Mouse (Mus musculus) macrophage (primary cell): Measurements from ENCODE around the gene Stip1. TPM values are rescaled to one million over a fixed set of nuclear protein-coding genes. Genes with fewer than 3 reads are reported as not detected.
"Not testable (repeated sequence)": the region's sequence is repeated elsewhere in the genome, so short reads cannot be mapped to it uniquely, and the experiment has no call there.

Experiments
- H3K27ac ChIP-seq: fragments of 350-480 bp; formaldehyde crosslinking; 2 replicates; pipeline ENCODE4 v1.9.0; 2021
- H3K36me3 ChIP-seq: fragments of 350-480 bp; formaldehyde crosslinking; 2 replicates; pipeline ENCODE4 v1.9.0; 2021; ENCODE audit errors: inconsistent target
- H3K4me3 ChIP-seq: fragments of 350-480 bp; formaldehyde crosslinking; 2 replicates; pipeline ENCODE4 v1.9.0; 2021; ENCODE audit errors: inconsistent target
- H3K79me2 ChIP-seq: fragments of 350-480 bp; formaldehyde crosslinking; 2 replicates; pipeline ENCODE4 v1.9.0; 2021; ENCODE audit errors: inconsistent target
- WGBS: methylation state at CpG from one replicate; pipeline ENCODE4 v1.1.7; 2026; ENCODE audit warnings: inconsistent platforms; ENCODE audit not compliant: missing documents; 5-methylcytosine and 5-hydroxymethylcytosine counted together
- polyA plus RNA-seq: library from polyadenylated mRNA; stranded (reverse); fragments of 250-400 nt; gene quantifications from 3 replicates; pipeline ENCODE4 v1.2.4, GENCODE M21; 2018; ENCODE audit warnings: inconsistent platforms

Stip1 gene
- polyA plus RNA-seq, 1 experiment from 2014 or later: 149 TPM

- Histone ChIP-seq H3K79me2 (no peaks in the 10 kb centered on the region), H3K36me3 (no peaks in the 10 kb centered on the region), H3K4me3 (no peak overlapping the region), H3K27ac (no peak overlapping the region)
- 81% methylated on average over 10 of the region's 10 CpGs for WGBS
Observed at GRCm38 (mm10) chr19:7054772-7055171, 15.0 kb upstream of the Stip1 start.

GRCm38 (mm10) chr19:7053382-7053781 is 13.6 kb upstream of the Stip1 start:
- not testable (repeated sequence) for H3K27ac ChIP-seq, H3K79me2 ChIP-seq, H3K4me3 ChIP-seq, H3K36me3 ChIP-seq
- WGBS: 98% methylated on average over 4 of the region's 4 CpGs

- Histone ChIP-seq H3K27ac (no peak overlapping the region), H3K36me3 (no peaks in the 10 kb centered on the region), H3K4me3 (no peak overlapping the region), H3K79me2 (no peaks in the 10 kb centered on the region)
- 88% methylated on average over 4 of the region's 4 CpGs for WGBS
Observed at GRCm38 (mm10) chr19:7044706-7045105, 4.9 kb upstream of the Stip1 start.

GRCm38 (mm10) chr19:7044279-7044678 is 4.5 kb upstream of the Stip1 start:
- Histone ChIP-seq H3K4me3 (no peak overlapping the region), H3K27ac (no peak overlapping the region), H3K79me2 (peaks cover 1% of the 10 kb centered on the region), H3K36me3 (no peaks in the 10 kb centered on the region)
- WGBS: 86% methylated on average over 4 of the region's 4 CpGs

- H3K27ac ChIP-seq: no peak overlapping the region
- no peak overlapping the region; the same call in 1 of the 2 replicates for H3K4me3 ChIP-seq
- H3K36me3 ChIP-seq: no peaks in the 10 kb centered on the region
- H3K79me2 ChIP-seq: peaks cover 33% of the 10 kb centered on the region
- 91% methylated on average over 2 of the region's 2 CpGs for WGBS
Observed at GRCm38 (mm10) chr19:7041171-7041570, 1.4 kb upstream of the Stip1 start.

GRCm38 (mm10) chr19:7040637-7041130 is 917 bp upstream of the Stip1 start:
- peak overlapping the region; percentile 70 for H3K4me3 ChIP-seq
- WGBS: 27% methylated on average over 13 of the region's 13 CpGs
- peaks cover 37% of the 10 kb centered on the region for H3K79me2 ChIP-seq
- H3K27ac ChIP-seq: peak overlapping the region; percentile 70
- no peaks in the 10 kb centered on the region for H3K36me3 ChIP-seq

- peak overlapping the region; percentile 29; the same call in 1 of the 2 replicates for H3K27ac ChIP-seq
- H3K79me2 ChIP-seq: peaks cover 47% of the 10 kb centered on the region
- 4% methylated on average over 35 of the region's 35 CpGs for whole genome bisulfite sequencing
- H3K36me3 ChIP-seq: 0 out of 2 replicates have a peak, but pooled peaks cover 7% of the 10 kb centered on the region
- peak overlapping the region; percentile 70 for H3K4me3 ChIP-seq
Observed at GRCm38 (mm10) chr19:7039088-7039720, 563 bp downstream of the Stip1 start.

GRCm38 (mm10) chr19:7034006-7034405 is 5.8 kb downstream of the Stip1 start:
- no peak overlapping the region for H3K4me3 ChIP-seq
- no peak overlapping the region for H3K27ac ChIP-seq
- 93% methylated on average over 5 of the region's 5 CpGs for WGBS
- H3K36me3 ChIP-seq: peaks cover 45% of the 10 kb centered on the region
- peaks cover 43% of the 10 kb centered on the region for H3K79me2 ChIP-seq

GRCm38 (mm10) chr19:7029531-7029930 is 10.2 kb downstream of the Stip1 start:
- H3K27ac ChIP-seq: no peak overlapping the region
- H3K79me2 ChIP-seq: no peaks in the 10 kb centered on the region; the same call in 1 of the 2 replicates
- no peak overlapping the region for H3K4me3 ChIP-seq
- H3K36me3 ChIP-seq: peaks cover 79% of the 10 kb centered on the region
- WGBS: 97% methylated on average over 5 of the region's 5 CpGs

GRCm38 (mm10) chr19:7020224-7020641 is 19.5 kb downstream of the Stip1 start:
- 9% methylated on average over 3 of the region's 3 CpGs for WGBS
- Histone ChIP-seq H3K27ac (peak overlapping the region; percentile 100), H3K4me3 (no peak overlapping the region), H3K79me2 (peaks cover 34% of the 10 kb centered on the region), H3K36me3 (peaks cover 54% of the 10 kb centered on the region; the same call in 1 of the 2 replicates)

GRCm38 (mm10) chr19:7019191-7019590 is 20.6 kb downstream of the Stip1 start, which contains the start of gene Fermt3:
TSS of gene Fermt3 (minus strand) at chr19:7019469.
- WGBS: 1% methylated on average over 5 of the region's 5 CpGs
- peaks cover 53% of the 10 kb centered on the region; the same call in 1 of the 2 replicates for H3K36me3 ChIP-seq
- peak within 1 kb of the TSS; percentile 88 for H3K4me3 ChIP-seq
- H3K27ac ChIP-seq: peak within 1 kb of the TSS; percentile 100
- H3K79me2 ChIP-seq: peaks cover 45% of the 10 kb centered on the region

- Histone ChIP-seq H3K79me2 (peaks cover 51% of the 10 kb centered on the region), H3K36me3 (peaks cover 55% of the 10 kb centered on the region; the same call in 1 of the 2 replicates), H3K27ac (peak overlapping the region; percentile 100), H3K4me3 (peak overlapping the region; percentile 88)
- WGBS: 3% methylated on average over 11 of the region's 11 CpGs
Observed at GRCm38 (mm10) chr19:7018546-7018945, 21.2 kb downstream of the Stip1 start.

GRCm38 (mm10) chr19:7017541-7018457 is 22.0 kb downstream of the Stip1 start:
- Histone ChIP-seq H3K79me2 (peaks cover 59% of the 10 kb centered on the region), H3K36me3 (peaks cover 58% of the 10 kb centered on the region)
- WGBS: 4% methylated on average over 12 of the region's 12 CpGs

GRCm38 (mm10) chr19:7014481-7015135 is 25.2 kb downstream of the Stip1 start:
- H3K27ac ChIP-seq: no peak overlapping the region
- WGBS: 94% methylated on average over 20 of the region's 20 CpGs
- peaks cover 51% of the 10 kb centered on the region for H3K36me3 ChIP-seq
- H3K4me3 ChIP-seq: no peak overlapping the region
- peaks cover 83% of the 10 kb centered on the region for H3K79me2 ChIP-seq

More at GRCm38 (mm10) chr19:7017541-7018457, 22.0 kb downstream of the Stip1 start:
- H3K4me3 ChIP-seq: peak overlapping the region; percentile 88
- H3K27ac ChIP-seq: peak overlapping the region; percentile 100
